Mouse (Mus musculus): Measurements from ENCODE around the gene Arhgef18. TPM values are rescaled to one million over a fixed set of nuclear protein-coding genes. Genes with fewer than 3 reads are reported as not detected.
A peak's percentile ranks its signal among the peaks of the same experiment; 100 is the strongest.

Arhgef18 gene
- polyA plus RNA-seq, 1 experiment from 2014 or later, result 7.8 TPM

DNA sequence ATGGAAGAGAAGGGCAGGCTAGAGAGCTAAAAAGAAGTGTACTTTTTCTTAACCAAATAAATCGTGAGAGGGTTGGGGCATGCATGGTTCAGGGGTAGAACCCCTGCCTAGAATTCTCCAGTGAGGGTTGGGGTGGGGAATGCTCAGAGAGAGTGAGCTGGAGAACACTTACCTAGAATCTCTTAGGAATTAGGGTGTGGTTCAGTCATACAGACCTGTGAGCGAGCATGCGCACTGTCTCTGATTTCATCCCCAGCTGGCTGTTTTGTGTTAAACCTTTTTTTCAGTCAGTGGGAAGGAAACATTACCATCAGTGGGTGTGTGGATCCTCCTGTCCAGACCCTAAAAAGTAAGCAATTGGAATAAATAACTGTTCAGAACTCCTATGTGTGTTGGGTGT, 33.4 kb downstream of the Arhgef18 start:
- Histone ChIP-seq H3K4me1 (no peaks in the 10 kb centered on the region), H3K4me2 (no peak overlapping the region), H3K9me3 (no peaks in the 10 kb centered on the region), H3K36me3 (0 out of 2 replicates have a peak, but pooled peaks cover 4% of the 10 kb centered on the region), H3K9ac (no peak overlapping the region), H3K4me3 (no peak overlapping the region), H3K27me3 (no peaks in the 10 kb centered on the region), H3K27ac (no peak overlapping the region)
- no peak for ATAC-seq (ENCODE audit: borderline replicate concordance, extremely low read depth, low FRiP score, low TSS enrichment)
- WGBS, result 78% methylated on average over 3 of the region's 3 CpGs

DNA sequence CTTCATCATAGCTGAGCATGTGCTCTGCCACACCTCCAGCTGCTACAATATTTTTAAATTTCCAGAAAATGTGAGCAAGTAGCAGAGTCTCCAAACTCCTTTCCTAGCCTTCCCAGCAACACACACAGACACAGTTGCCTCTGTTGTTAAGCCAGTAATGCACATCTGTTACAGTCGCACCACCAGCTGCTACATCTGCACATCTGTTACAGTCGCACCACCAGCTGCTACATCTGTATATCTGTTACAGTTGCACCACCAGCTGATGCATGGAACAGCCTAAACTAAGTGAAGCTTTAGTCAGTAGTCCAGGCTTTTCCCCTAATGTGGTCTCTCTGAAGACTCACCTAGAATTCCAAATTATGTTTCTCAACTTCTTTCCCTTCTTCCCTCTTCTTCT, 35.6 kb downstream of the Arhgef18 start:
- Histone ChIP-seq H3K9ac (no peak overlapping the region), H3K9me3 (no peaks in the 10 kb centered on the region), H3K27ac (no peak overlapping the region), H3K27me3 (no peaks in the 10 kb centered on the region), H3K36me3 (0 out of 2 replicates have a peak, but pooled peaks cover 17% of the 10 kb centered on the region), H3K4me2 (no peak overlapping the region), H3K4me1 (no peaks in the 10 kb centered on the region), H3K4me3 (no peak overlapping the region)
- no peak for ATAC-seq (ENCODE audit: borderline replicate concordance, extremely low read depth, low FRiP score, low TSS enrichment)
- WGBS, result 82% methylated on average over 2 of the region's 2 CpGs

DNA sequence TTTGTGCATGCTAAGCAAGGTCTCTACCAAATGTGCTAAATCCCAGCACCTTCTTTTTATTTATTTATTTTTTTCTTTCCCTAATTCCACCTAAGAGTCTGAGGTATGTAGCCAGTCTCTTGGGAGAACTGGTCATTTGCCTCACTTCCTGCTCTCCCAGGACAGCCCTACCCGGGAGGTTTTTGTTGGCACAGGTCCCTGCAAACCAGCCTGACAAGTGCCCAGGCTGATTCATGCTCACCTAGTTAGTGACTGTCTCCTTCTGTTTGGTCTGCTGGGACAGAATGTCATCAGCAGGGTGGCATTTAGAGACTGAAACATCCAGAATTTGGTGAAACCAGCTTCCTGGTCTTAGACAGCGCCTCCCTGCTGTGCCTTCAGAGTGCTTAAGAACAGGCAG, 37.2 kb downstream of the Arhgef18 start:
- ATAC-seq (ENCODE audit: borderline replicate concordance, extremely low read depth, low FRiP score, low TSS enrichment), result no peak
- Histone ChIP-seq H3K4me2 (no peak overlapping the region), H3K27me3 (no peaks in the 10 kb centered on the region), H3K9me3 (no peaks in the 10 kb centered on the region), H3K27ac (no peak overlapping the region), H3K4me3 (no peak overlapping the region), H3K9ac (no peak overlapping the region), H3K36me3 (peaks cover 20% of the 10 kb centered on the region; the same call in 1 of the 2 replicates), H3K4me1 (no peaks in the 10 kb centered on the region)
- WGBS, result 66% methylated on average over 2 of the region's 2 CpGs

DNA sequence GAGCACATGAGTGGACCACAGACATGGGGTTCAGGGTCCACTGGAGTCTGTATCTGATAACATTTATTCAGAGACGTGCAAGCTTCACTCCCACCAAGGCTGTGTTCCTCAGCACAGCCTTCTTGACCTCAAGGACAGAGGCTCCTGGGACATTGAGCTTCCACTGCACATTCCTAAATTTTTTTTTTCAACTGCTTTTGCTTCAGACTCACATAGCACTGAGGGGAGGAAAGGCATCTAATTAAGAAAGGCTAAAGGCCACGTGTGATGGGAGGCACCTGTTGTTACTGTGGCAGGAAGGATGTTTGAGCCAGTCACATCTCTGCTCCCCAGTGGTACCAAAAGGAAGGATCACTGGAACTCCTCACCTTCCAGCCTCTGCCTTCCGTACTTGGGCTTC, 38.3 kb downstream of the Arhgef18 start:
- Histone ChIP-seq H3K27ac (no peak overlapping the region), H3K4me2 (no peak overlapping the region), H3K9me3 (no peaks in the 10 kb centered on the region), H3K36me3 (peaks cover 31% of the 10 kb centered on the region; the same call in 1 of the 2 replicates), H3K27me3 (no peaks in the 10 kb centered on the region), H3K4me1 (no peaks in the 10 kb centered on the region), H3K9ac (no peak overlapping the region), H3K4me3 (no peak overlapping the region)
- no peak for ATAC-seq (ENCODE audit: borderline replicate concordance, extremely low read depth, low FRiP score, low TSS enrichment)
- WGBS, result 72% methylated on average over 3 of the region's 3 CpGs

DNA sequence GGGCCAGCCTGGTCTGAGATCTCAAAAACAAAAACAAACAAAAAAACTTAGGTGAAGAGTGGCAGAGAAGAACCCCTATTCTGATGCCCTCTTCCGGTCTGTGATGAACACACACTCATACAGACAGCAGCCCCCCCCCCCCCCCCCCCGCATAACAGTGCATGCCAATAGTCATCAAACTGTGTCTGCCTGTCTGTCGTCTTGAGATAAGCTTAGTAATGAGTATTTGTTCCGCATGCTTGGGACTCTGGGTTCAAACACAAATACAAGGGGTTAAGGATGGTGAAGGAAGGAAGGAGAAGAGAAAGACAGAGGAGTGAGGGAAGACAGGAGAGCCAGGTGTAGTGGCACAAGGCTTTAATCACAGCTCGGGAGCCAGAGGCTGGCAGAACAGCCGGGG, 43.7 kb downstream of the Arhgef18 start:
- H3K9me3 ChIP-seq, result no peaks in the 10 kb centered on the region
- no peak overlapping the region for H3K9ac ChIP-seq
- whole genome bisulfite sequencing, result 80% methylated on average over 5 of the region's 6 CpGs
- H3K36me3 ChIP-seq, result peaks cover 73% of the 10 kb centered on the region
- H3K4me3 ChIP-seq, result no peak overlapping the region
- no peak for ATAC-seq (ENCODE audit: borderline replicate concordance, extremely low read depth, low FRiP score, low TSS enrichment)
- no peak overlapping the region for H3K27ac ChIP-seq
- no peak overlapping the region for H3K4me2 ChIP-seq
- no peaks in the 10 kb centered on the region for H3K4me1 ChIP-seq
- H3K27me3 ChIP-seq, result no peaks in the 10 kb centered on the region

DNA sequence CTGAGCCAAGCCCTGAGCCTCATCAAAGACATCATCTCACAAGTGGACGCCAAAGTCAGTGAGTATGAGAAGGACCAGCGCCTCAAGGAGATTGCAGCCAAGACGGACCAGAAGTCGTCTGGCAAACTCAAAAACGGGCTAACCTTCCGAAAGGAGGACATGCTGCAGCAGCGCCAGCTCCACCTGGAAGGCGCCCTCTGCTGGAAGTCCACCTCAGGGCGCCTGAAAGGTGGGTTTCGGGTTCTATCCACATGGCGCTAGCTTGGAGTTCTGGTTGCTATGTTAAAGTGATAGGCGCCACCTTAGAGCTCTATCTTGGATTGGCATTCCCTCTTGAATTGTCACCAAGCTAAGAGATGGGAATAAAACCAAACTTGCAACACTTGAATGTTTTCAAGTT, 46.7 kb downstream of the Arhgef18 start:
- H3K4me3 ChIP-seq, result no peak overlapping the region
- peaks cover 60% of the 10 kb centered on the region for H3K36me3 ChIP-seq
- WGBS, result 78% methylated on average over 12 of the region's 12 CpGs
- H3K4me1 ChIP-seq, result no peaks in the 10 kb centered on the region
- no peak overlapping the region for H3K9ac ChIP-seq
- no peaks in the 10 kb centered on the region for H3K27me3 ChIP-seq
- no peak for ATAC-seq (ENCODE audit: borderline replicate concordance, extremely low read depth, low FRiP score, low TSS enrichment)
- H3K27ac ChIP-seq, result no peak overlapping the region
- H3K4me2 ChIP-seq, result no peak overlapping the region
- H3K9me3 ChIP-seq, result no peaks in the 10 kb centered on the region

DNA sequence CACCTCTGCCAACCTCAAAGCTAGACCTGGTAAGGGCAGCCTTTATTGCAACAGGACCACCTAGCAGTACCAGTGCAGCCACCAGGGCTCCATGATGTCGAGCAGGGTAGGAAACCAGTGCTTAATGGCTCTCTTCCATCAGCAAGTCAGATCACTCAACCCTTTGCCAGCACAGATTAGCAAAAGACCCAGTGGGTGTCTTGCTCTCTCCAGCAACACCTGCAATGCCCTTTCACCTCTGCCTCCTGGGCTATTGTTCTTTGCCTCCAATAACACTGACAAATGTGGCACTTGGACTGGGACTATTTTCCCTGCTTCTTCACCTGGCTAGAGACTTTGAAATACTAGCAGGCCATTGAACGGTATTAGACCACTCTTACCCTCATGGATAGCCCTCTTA, 56.4 kb downstream of the Arhgef18 start:
- H3K4me1 ChIP-seq, result no peaks in the 10 kb centered on the region
- no peaks in the 10 kb centered on the region for H3K9me3 ChIP-seq
- no peak overlapping the region for H3K27ac ChIP-seq
- no peak for ATAC-seq (ENCODE audit: borderline replicate concordance, extremely low read depth, low FRiP score, low TSS enrichment)
- H3K4me3 ChIP-seq, result no peak overlapping the region
- WGBS, result 85% methylated on average over 2 of the region's 2 CpGs
- no peak overlapping the region for H3K4me2 ChIP-seq
- no peaks in the 10 kb centered on the region for H3K27me3 ChIP-seq
- H3K36me3 ChIP-seq, result peaks cover 50% of the 10 kb centered on the region
- H3K9ac ChIP-seq, result no peak overlapping the region

DNA sequence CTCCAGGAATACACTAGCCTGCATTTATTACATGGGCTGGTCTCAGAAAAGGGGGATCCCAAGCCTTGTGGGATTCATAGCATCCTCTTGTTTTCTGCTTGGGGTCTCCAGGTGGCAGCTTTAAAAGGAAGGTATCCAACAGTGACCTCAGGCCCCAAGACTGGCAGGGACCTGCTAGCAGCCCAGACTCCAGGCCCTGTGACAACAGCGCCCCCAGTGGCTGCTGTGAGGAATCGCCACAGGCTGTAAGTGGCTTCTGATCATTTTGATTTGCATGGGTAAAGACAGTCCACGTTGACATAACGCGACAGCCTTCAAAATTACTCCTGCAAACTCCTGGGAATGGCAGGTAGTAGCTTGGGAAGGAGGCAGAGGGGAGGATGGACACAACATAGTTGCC, 57.9 kb downstream of the Arhgef18 start:
- Histone ChIP-seq H3K4me1 (no peaks in the 10 kb centered on the region), H3K9me3 (no peaks in the 10 kb centered on the region), H3K9ac (no peak overlapping the region), H3K27ac (no peak overlapping the region), H3K27me3 (no peaks in the 10 kb centered on the region), H3K4me3 (no peak overlapping the region), H3K4me2 (no peak overlapping the region), H3K36me3 (peaks cover 54% of the 10 kb centered on the region)
- ATAC-seq (ENCODE audit: borderline replicate concordance, extremely low read depth, low FRiP score, low TSS enrichment), result no peak
- WGBS, result 27% methylated on average over 5 of the region's 5 CpGs

DNA sequence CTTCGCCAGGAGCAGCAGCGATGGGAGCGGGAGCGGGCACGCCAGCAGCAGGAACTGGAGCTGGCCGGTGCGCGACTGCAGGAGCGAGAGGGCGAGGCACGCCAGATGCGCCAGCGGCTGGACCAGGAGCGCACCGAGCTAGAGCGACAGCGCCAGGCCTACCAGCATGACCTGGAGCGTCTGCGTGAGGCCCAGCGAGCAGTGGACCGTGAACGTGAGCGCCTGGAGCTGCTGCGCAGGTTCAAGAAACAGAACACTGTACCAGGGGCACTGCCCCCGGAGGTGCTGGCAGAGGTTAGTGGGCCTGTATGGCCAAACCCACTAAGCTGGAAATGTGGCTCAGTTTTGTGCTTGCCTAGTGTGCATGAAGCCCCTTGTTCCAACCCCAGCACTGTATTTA, 59.2 kb downstream of the Arhgef18 start:
- H3K27ac ChIP-seq, result no peak overlapping the region
- no peaks in the 10 kb centered on the region for H3K4me1 ChIP-seq
- no peak overlapping the region for H3K4me2 ChIP-seq
- no peaks in the 10 kb centered on the region for H3K27me3 ChIP-seq
- no peaks in the 10 kb centered on the region for H3K9me3 ChIP-seq
- WGBS, result 95% methylated on average over 25 of the region's 25 CpGs
- H3K36me3 ChIP-seq, result peaks cover 51% of the 10 kb centered on the region
- ATAC-seq (ENCODE audit: borderline replicate concordance, extremely low read depth, low FRiP score, low TSS enrichment), result no peak
- H3K4me3 ChIP-seq, result no peak overlapping the region
- no peak overlapping the region for H3K9ac ChIP-seq

DNA sequence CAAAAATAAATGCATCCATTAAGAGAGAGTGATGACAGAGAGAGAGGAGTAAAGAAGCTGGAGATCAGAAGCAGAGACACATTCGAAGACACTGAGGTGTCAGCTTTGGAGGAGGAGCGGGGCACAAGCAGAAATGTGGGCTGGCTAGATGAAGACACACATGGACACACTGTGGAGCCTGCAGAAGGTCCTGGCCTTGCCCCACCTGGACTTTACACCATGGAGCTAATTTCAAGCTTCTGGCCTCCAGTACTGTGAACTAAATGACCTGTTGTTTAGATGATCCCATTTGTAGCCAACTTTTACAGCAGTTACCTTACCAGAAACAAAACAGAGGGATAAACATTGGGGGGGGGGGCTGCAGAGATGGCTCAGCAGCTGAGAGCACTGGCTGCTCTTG, 70.4 kb downstream of the Arhgef18 start:
- H3K4me2 ChIP-seq, result no peak overlapping the region
- no peaks in the 10 kb centered on the region for H3K27me3 ChIP-seq
- H3K9me3 ChIP-seq, result no peaks in the 10 kb centered on the region
- peaks cover 5% of the 10 kb centered on the region for H3K4me1 ChIP-seq
- no peak overlapping the region for H3K27ac ChIP-seq
- no peak for ATAC-seq (ENCODE audit: borderline replicate concordance, extremely low read depth, low FRiP score, low TSS enrichment)
- H3K4me3 ChIP-seq, result no peak overlapping the region
- no peak overlapping the region for H3K9ac ChIP-seq
- 0 out of 2 replicates have a peak, but pooled peaks cover 3% of the 10 kb centered on the region for H3K36me3 ChIP-seq
- 91% methylated on average over 2 of the region's 2 CpGs for WGBS

DNA sequence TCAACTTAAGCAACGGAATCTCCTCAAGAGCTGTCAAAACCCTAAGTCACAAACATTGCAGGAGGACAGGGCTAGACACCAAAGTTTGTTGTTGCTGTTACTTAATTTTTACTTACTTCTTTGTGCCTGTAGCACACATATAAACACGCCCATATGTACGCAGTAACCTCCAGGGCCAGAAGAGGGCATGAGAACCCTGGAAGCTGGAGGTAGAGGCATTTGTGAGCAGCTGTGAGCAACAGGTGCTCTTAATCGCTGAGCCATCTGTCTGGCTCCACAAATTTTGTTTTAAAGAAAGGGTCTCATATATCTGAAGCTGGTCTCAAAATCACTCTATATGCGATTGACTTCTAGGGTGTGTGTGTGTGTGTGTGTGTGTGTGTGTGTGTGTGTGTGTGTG, 71.5 kb downstream of the Arhgef18 start:
- Histone ChIP-seq H3K36me3 (0 out of 2 replicates have a peak, but pooled peaks cover 3% of the 10 kb centered on the region), H3K4me3 (no peak overlapping the region), H3K27ac (no peak overlapping the region), H3K27me3 (no peaks in the 10 kb centered on the region), H3K4me2 (no peak overlapping the region), H3K9me3 (no peaks in the 10 kb centered on the region), H3K9ac (no peak overlapping the region), H3K4me1 (peaks cover 6% of the 10 kb centered on the region)
- ATAC-seq (ENCODE audit: borderline replicate concordance, extremely low read depth, low FRiP score, low TSS enrichment), result no peak
- 51% methylated on average over 5 of the region's 5 CpGs for WGBS

DNA sequence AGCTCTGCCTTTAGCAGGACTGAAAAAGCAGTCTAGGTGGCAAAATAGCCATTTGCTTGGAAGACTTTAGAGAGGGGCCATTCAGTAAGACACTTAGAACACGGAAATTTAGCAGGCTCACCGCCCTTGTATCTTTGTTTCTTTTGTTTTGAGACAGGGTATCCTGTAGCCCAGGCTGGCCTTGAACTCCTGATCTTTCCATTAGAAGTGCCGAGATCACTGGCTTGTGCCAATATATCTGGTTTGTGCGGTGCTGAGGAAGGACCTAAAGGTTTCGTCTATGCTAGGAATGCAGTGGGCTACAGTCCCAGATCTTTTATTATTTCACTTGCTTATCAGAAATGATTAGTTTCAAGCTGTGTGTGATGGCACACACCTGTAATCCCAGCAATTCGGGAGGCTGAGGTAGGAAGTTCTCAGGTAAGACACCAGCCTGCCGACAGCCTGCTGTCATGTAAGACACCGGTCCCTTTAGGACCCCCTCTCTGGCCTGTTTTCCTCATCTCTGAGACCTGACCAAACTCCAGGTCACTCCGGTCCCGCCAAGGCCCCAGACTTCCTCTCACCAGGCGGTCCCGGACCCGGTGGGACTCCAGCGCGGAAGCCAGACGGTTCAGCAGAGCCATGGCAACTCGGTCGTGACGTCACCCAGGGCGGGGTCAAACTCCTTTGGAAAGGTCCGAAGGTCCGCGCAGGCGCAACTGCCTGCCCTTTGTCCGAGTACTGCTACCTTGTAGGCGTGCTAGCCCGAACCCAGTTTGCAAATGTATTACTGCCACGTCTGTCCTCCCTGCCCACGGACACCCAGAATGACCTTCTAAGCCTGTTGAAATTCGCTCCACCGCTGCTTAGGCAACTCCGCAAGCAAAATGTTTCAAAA, 74.4 kb downstream of the Arhgef18 start, which contains the start of gene Pex11g:
Pex11g (minus strand) TSS at position 675 of the 880 bp plus-strand sequence.
- 4% methylated on average over 32 of the region's 32 CpGs for WGBS

More for the DNA sequence above, 74.4 kb downstream of the Arhgef18 start, which contains the start of gene Pex11g:
- Histone ChIP-seq H3K27ac (peak within 1 kb of the TSS; percentile 65), H3K27me3 (no peaks in the 10 kb centered on the region), H3K9me3 (no peaks in the 10 kb centered on the region), H3K36me3 (no peaks in the 10 kb centered on the region), H3K9ac (peak within 1 kb of the TSS; percentile 48), H3K4me1 (peaks cover 6% of the 10 kb centered on the region), H3K4me3 (peak within 1 kb of the TSS; percentile 51), H3K4me2 (peak within 1 kb of the TSS; percentile 68)
- ATAC-seq (ENCODE audit: borderline replicate concordance, extremely low read depth, low FRiP score, low TSS enrichment), result peak; percentile 95

Data from lung, embryonic 15.5 days (tissue).